In the genomic region with DNA sequence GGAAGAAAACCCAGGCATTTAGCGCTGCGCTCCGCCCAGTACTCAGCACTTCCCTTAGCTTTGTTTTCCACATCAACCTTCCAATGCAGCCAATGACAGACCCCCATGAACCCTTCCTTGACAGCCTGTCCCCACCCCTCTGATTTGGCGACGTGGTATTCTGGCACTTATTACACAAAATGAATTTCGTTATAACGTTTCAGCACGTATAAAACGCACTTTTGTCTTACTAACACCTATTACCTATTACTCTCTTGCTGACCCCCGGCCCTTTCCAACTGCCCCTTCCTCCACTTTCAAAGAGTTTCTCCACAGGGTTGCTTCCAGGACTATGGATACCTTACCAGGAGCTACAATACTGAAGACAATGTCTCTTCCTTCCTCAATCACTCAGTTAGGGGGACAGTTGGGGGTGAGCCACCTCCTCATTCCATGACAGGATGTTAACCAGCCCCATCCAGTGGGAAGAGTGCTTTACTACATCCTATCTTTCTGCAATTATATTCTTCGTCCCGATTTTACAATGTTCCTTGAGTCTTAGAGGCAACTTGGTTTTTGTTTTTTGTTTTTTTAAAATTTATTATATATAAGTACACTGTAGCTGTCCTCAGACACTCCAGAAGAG, we compare ENCODE assay signal across 8 mouse cellular contexts. TPM values are rescaled to one million over a fixed set of nuclear protein-coding genes. Genes with fewer than 3 reads are reported as not detected.
DNase-seq lines count a peak whose midpoint lies in the region; ATAC-seq and TF ChIP-seq lines count a peak whose summit lies in the region.

No protein-coding gene starts in this region.

- H3K27me3 ChIP-seq in lung, embryonic 14.5 days (ENCODE audit: insufficient read depth, low read length): no peaks in the 10 kb centered on the region
- H3K27me3 ChIP-seq in forebrain, embryonic 10.5 days (ENCODE audit: poor library complexity, severe bottlenecking): no peaks in the 10 kb centered on the region
- no peaks in the 10 kb centered on the region; the same call in 1 of the 2 replicates for H3K27me3 ChIP-seq in limb, embryonic 10.5 days (ENCODE audit: low read depth, poor library complexity, severe bottlenecking)
- no peaks in the 10 kb centered on the region for H3K27me3 ChIP-seq in neural tube, embryonic 14.5 days (ENCODE audit: control insufficient read depth, insufficient read depth, low read length)

- H3K4me1 ChIP-seq in lung, embryonic 14.5 days (ENCODE audit: insufficient read depth): peaks cover 23% of the 10 kb centered on the region
- H3K4me1 ChIP-seq in forebrain, embryonic 10.5 days: peaks cover 83% of the 10 kb centered on the region
- H3K4me1 ChIP-seq in limb, embryonic 10.5 days: peaks cover 46% of the 10 kb centered on the region
- H3K4me1 ChIP-seq in neural tube, embryonic 14.5 days (ENCODE audit: control insufficient read depth, insufficient read depth, low read length): peaks cover 18% of the 10 kb centered on the region

- no peaks in the 10 kb centered on the region for H3K9me3 ChIP-seq in lung, embryonic 14.5 days (ENCODE audit: low read depth, low read length)
- H3K9me3 ChIP-seq in forebrain, embryonic 10.5 days: no peaks in the 10 kb centered on the region
- H3K9me3 ChIP-seq in limb, embryonic 10.5 days (replicated peaks): no peaks in the 10 kb centered on the region
- no peaks in the 10 kb centered on the region for H3K9me3 ChIP-seq in neural tube, embryonic 14.5 days (ENCODE audit: control insufficient read depth, low read length)

- H3K27ac ChIP-seq in lung, embryonic 14.5 days (ENCODE audit: low read depth): peak overlapping the region; percentile 96
- H3K27ac ChIP-seq in forebrain, embryonic 10.5 days: peak overlapping the region; percentile 96
- H3K27ac ChIP-seq in limb, embryonic 10.5 days: peak overlapping the region; percentile 93
- peak overlapping the region; percentile 99 for H3K27ac ChIP-seq in neural tube, embryonic 14.5 days (ENCODE audit: low read depth, low read length)

- peak overlapping the region; percentile 79 for H3K4me2 ChIP-seq in lung, embryonic 14.5 days
- peak overlapping the region; percentile 66 for H3K4me2 ChIP-seq in neural tube, embryonic 14.5 days (ENCODE audit: low read depth, low read length)

- peaks cover 45% of the 10 kb centered on the region for H3K36me3 ChIP-seq in lung, embryonic 14.5 days (ENCODE audit: insufficient read depth)
- peaks cover 46% of the 10 kb centered on the region for H3K36me3 ChIP-seq in forebrain, embryonic 10.5 days (replicated peaks)
- peaks cover 45% of the 10 kb centered on the region for H3K36me3 ChIP-seq in limb, embryonic 10.5 days
- peaks cover 32% of the 10 kb centered on the region for H3K36me3 ChIP-seq in neural tube, embryonic 14.5 days (ENCODE audit: control insufficient read depth, insufficient read depth, low read length)

- DNase-seq in lung, embryonic 14.5 days: peak; percentile 66
- no peak for DNase-seq in lung, adult 18-20 months
- no peak for DNase-seq in forebrain, embryonic 10.5 days (ENCODE audit: extremely low spot score, low spot score)
- no peak for DNase-seq in limb, embryonic 10.5 days (ENCODE audit: low spot score)
- no peak for DNase-seq in frontal cortex, postnatal 14 days (ENCODE audit: low spot score in 2 of 2)
- DNase-seq in gastrocnemius, adult 8-10 months (ENCODE audit: low spot score in 2 of 2): no peak
- no peak for DNase-seq in adrenal gland, adult (ENCODE audit: inconsistent age in 2 of 2, low spot score in 1 of 2)

- H3K9ac ChIP-seq in lung, embryonic 14.5 days: peak overlapping the region; percentile 66; the same call in 1 of the 2 replicates
- H3K9ac ChIP-seq in neural tube, embryonic 14.5 days (replicated peaks; ENCODE audit: low read depth, low read length): peak overlapping the region; percentile 82

- no peak; the same call in 1 of the 2 replicates for TF ChIP-seq CTCF in lung, embryonic 14.5 days (IDR thresholded peaks at IDR 0.05; ENCODE audit: low read depth)

- peak; percentile 45; the same call in 1 of the 2 replicates for ATAC-seq in lung, embryonic 14.5 days (ENCODE audit: insufficient read depth)
- peak; percentile 35; the same call in 1 of the 2 replicates for ATAC-seq in neural tube, embryonic 14.5 days (ENCODE audit: low read depth)

- H3K4me3 ChIP-seq in lung, embryonic 14.5 days (ENCODE audit: low read depth, low read length): peak overlapping the region; percentile 34
- H3K4me3 ChIP-seq in forebrain, embryonic 10.5 days: peak overlapping the region; percentile 50
- peak overlapping the region; percentile 55 for H3K4me3 ChIP-seq in limb, embryonic 10.5 days
- peak overlapping the region; percentile 27 for H3K4me3 ChIP-seq in neural tube, embryonic 14.5 days (ENCODE audit: low read depth, low read length)

- WGBS in lung, embryonic 14.5 days: 10% methylated on average over 12 of the region's 12 CpGs
- 14% methylated on average over 12 of the region's 12 CpGs for WGBS in forebrain, embryonic 10.5 days
- WGBS in limb, embryonic 10.5 days: 12% methylated on average over 12 of the region's 12 CpGs
- 10% methylated on average over 12 of the region's 12 CpGs for WGBS in neural tube, embryonic 14.5 days

RNA-seq across cellular contexts. Expression of a gene that starts 4.0 kb away (rescaled TPM):
- 5.1 and 5.3 TPM in 2 replicates for polyA plus RNA-seq in lung, embryonic 14.5 days (2014; fragmentation: Nextera tagmentation; extraction: Ambion mirVana)
- 1.4 and 2.0 TPM in 2 replicates for polyA plus RNA-seq in forebrain, embryonic 10.5 days (2016; fragmentation: Nextera tagmentation; extraction: Ambion mirVana)
- 2.2 and 3.6 TPM in 2 replicates for polyA plus RNA-seq in limb, embryonic 10.5 days (2016; fragmentation: Nextera tagmentation; extraction: Ambion mirVana)
- 2.8 and 5.3 TPM in 2 replicates for polyA plus RNA-seq in neural tube, embryonic 14.5 days (2014; fragmentation: Nextera tagmentation; extraction: Ambion mirVana)
- total RNA-seq in gastrocnemius, adult 8-10 months (2022): 10 to 100 TPM in 2 of 4 experiments, 1 to 10 TPM in 2; 8.7 to 12.4 (median 10.1) TPM

RNA-seq across cellular contexts. Expression of a gene that starts 22.1 kb away (rescaled TPM):
- polyA plus RNA-seq in lung, embryonic 14.5 days (2014; fragmentation: Nextera tagmentation; extraction: Ambion mirVana): 408 and 419 TPM in 2 replicates
- polyA plus RNA-seq in forebrain, embryonic 10.5 days (2016; fragmentation: Nextera tagmentation; extraction: Ambion mirVana): 526 and 533 TPM in 2 replicates
- polyA plus RNA-seq in limb, embryonic 10.5 days (2016; fragmentation: Nextera tagmentation; extraction: Ambion mirVana): 355 and 403 TPM in 2 replicates
- polyA plus RNA-seq in neural tube, embryonic 14.5 days (2014; fragmentation: Nextera tagmentation; extraction: Ambion mirVana): 234 and 258 TPM in 2 replicates
- total RNA-seq in gastrocnemius, adult 8-10 months (2022): 10 to 100 TPM; 62.4 to 78.5 (median 71.2) TPM

RNA-seq across cellular contexts. Expression of a gene that starts 25.6 kb away (rescaled TPM):
- polyA plus RNA-seq in lung, embryonic 14.5 days (2014; fragmentation: Nextera tagmentation; extraction: Ambion mirVana): 57.9 and 64.6 TPM in 2 replicates
- polyA plus RNA-seq in forebrain, embryonic 10.5 days (2016; fragmentation: Nextera tagmentation; extraction: Ambion mirVana): 58.6 and 66.8 TPM in 2 replicates
- 55.0 and 69.4 TPM in 2 replicates for polyA plus RNA-seq in limb, embryonic 10.5 days (2016; fragmentation: Nextera tagmentation; extraction: Ambion mirVana)
- 15.0 and 17.8 TPM in 2 replicates for polyA plus RNA-seq in neural tube, embryonic 14.5 days (2014; fragmentation: Nextera tagmentation; extraction: Ambion mirVana)
- total RNA-seq in gastrocnemius, adult 8-10 months (2022): 10 to 100 TPM; 51.3 to 56.2 (median 54.0) TPM

RNA-seq across cellular contexts. Expression of a gene that starts 32.4 kb away (rescaled TPM):
- polyA plus RNA-seq in lung, embryonic 14.5 days (2014; fragmentation: Nextera tagmentation; extraction: Ambion mirVana): 0.73 and 1.4 TPM in 2 replicates
- polyA plus RNA-seq in forebrain, embryonic 10.5 days (2016; fragmentation: Nextera tagmentation; extraction: Ambion mirVana): 0.42 and 0.47 TPM in 2 replicates
- 0.56 and 0.82 TPM in 2 replicates for polyA plus RNA-seq in limb, embryonic 10.5 days (2016; fragmentation: Nextera tagmentation; extraction: Ambion mirVana)
- polyA plus RNA-seq in neural tube, embryonic 14.5 days (2014; fragmentation: Nextera tagmentation; extraction: Ambion mirVana): 1.5 and 2.1 TPM in 2 replicates
- under 1 TPM in 2 of 4 experiments, not detected in 2; 0.24 to 0.56 TPM for total RNA-seq in gastrocnemius, adult 8-10 months (2022)

RNA-seq across cellular contexts. Expression of a gene that starts 34.4 kb away (rescaled TPM):
- polyA plus RNA-seq in lung, embryonic 14.5 days (2014; fragmentation: Nextera tagmentation; extraction: Ambion mirVana): 14.7 and 17.2 TPM in 2 replicates
- polyA plus RNA-seq in forebrain, embryonic 10.5 days (2016; fragmentation: Nextera tagmentation; extraction: Ambion mirVana): 13.9 and 17.9 TPM in 2 replicates
- polyA plus RNA-seq in limb, embryonic 10.5 days (2016; fragmentation: Nextera tagmentation; extraction: Ambion mirVana): 20.1 and 22.5 TPM in 2 replicates
- polyA plus RNA-seq in neural tube, embryonic 14.5 days (2014; fragmentation: Nextera tagmentation; extraction: Ambion mirVana): 13.3 and 15.6 TPM in 2 replicates
- total RNA-seq in gastrocnemius, adult 8-10 months (2022): 10 to 100 TPM; 12.1 to 16.8 (median 15.5) TPM
